ENCODE assay signal across 8 mouse cellular contexts in genomic region chr2:35462791-35463281, GRCm38 (mm10). TPM values are rescaled to one million over a fixed set of nuclear protein-coding genes. Genes with fewer than 3 reads are reported as not detected.
DNase-seq lines count a peak whose midpoint lies in the region; TF ChIP-seq lines count a peak whose summit lies in the region.

Ggta1 (minus strand) TSS chr2:35463231.

- peaks cover 4% of the 10 kb centered on the region; the same call in 1 of the 2 replicates for H3K4me1 ChIP-seq in heart, adult 2 months (ENCODE audit: control insufficient read depth, insufficient read depth, low read length)
- H3K4me1 ChIP-seq in limb, embryonic 10.5 days = peaks cover 42% of the 10 kb centered on the region

- intact Hi-C loops in heart, adult 2 months (cut with DNase I) = no loop called here

- no peak for TF ChIP-seq POLR2A in heart, adult 2 months (IDR thresholded peaks at IDR 0.05; ENCODE audit: insufficient read depth, low read depth, low read length)

- no peaks in the 10 kb centered on the region for H3K79me2 ChIP-seq in heart, adult 2 months (replicated peaks; ENCODE audit: control insufficient read depth, insufficient read depth, low read length)

- H3K36me3 ChIP-seq in heart, adult 2 months (ENCODE audit: control insufficient read depth, insufficient read depth, low read length) = no peaks in the 10 kb centered on the region
- H3K36me3 ChIP-seq in limb, embryonic 10.5 days = no peaks in the 10 kb centered on the region

- TF ChIP-seq CTCF in layer of hippocampus, adult 2 months (conservative IDR thresholded peaks at IDR 0.05) = no peak
- no peak for TF ChIP-seq CTCF in heart, adult 2 months (IDR thresholded peaks at IDR 0.05)

- WGBS in heart, adult 2 months = 47% methylated on average over 7 of the region's 7 CpGs
- WGBS in limb, embryonic 10.5 days = 23% methylated on average over 7 of the region's 7 CpGs

- no peaks in the 10 kb centered on the region for H3K27me3 ChIP-seq in heart, adult 2 months (ENCODE audit: control insufficient read depth, insufficient read depth, low read length)
- H3K27me3 ChIP-seq in limb, embryonic 10.5 days (ENCODE audit: low read depth, poor library complexity, severe bottlenecking) = peaks cover 10% of the 10 kb centered on the region; the same call in 1 of the 2 replicates

- no peak for TF ChIP-seq EP300 in heart, adult 2 months (IDR thresholded peaks at IDR 0.05; ENCODE audit: insufficient read depth, low read depth, low read length)

- peak within 1 kb of the TSS; percentile 55 for H3K4me3 ChIP-seq in layer of hippocampus, adult 2 months
- peak within 1 kb of the TSS; percentile 51 for H3K4me3 ChIP-seq in heart, adult 2 months
- H3K4me3 ChIP-seq in limb, embryonic 10.5 days = peak within 1 kb of the TSS; percentile 69

- H3K9ac ChIP-seq in heart, adult 2 months (ENCODE audit: low read depth, low read length) = peak within 1 kb of the TSS; percentile 78

- H3K27ac ChIP-seq in layer of hippocampus, adult 2 months = 0 out of 2 replicates have a peak within 1 kb of the TSS, but pooled peaks have one; percentile 43
- H3K27ac ChIP-seq in heart, adult 2 months = peak within 1 kb of the TSS; percentile 81
- peak within 1 kb of the TSS; percentile 92 for H3K27ac ChIP-seq in limb, embryonic 10.5 days

- H3K9me3 ChIP-seq in limb, embryonic 10.5 days (replicated peaks) = no peaks in the 10 kb centered on the region

- DNase-seq in layer of hippocampus, adult 2 months (ENCODE audit: low spot score in 2 of 2) = no peak
- no peak for DNase-seq in layer of hippocampus, postnatal 14 days (ENCODE audit: low spot score in 2 of 2)
- peak; percentile 14 for DNase-seq in ZHBTc4 (ENCODE audit: low read depth, low spot score)
- DNase-seq in heart, adult 2 months = peak in 1 of 2 experiments; percentile 38
- peak; percentile 50 for DNase-seq in limb, embryonic 10.5 days (ENCODE audit: low spot score)
- peak; percentile 41 for DNase-seq in naive thymus-derived CD4-positive, alpha-beta T cell, adult 2 months (ENCODE audit: low read depth)
- DNase-seq in urinary bladder, postnatal 25 days (ENCODE audit: low spot score) = no peak
- no peak for DNase-seq in layer of hippocampus, postnatal 36 days

RNA-seq across cellular contexts. Expression of gene Ggta1, which starts in this region (rescaled TPM):
- 1 to 10 TPM; 1.8 to 2.3 TPM for total RNA-seq in layer of hippocampus, adult 2 months (2021)
- 1 to 10 TPM; 2.8 to 3.8 TPM for total RNA-seq in layer of hippocampus, postnatal 14 days (2021)
- total RNA-seq in heart, adult 2 months (2021) = 10 to 100 TPM; 15.4 to 15.5 TPM
- 8.6 and 16.0 TPM in 2 replicates for polyA plus RNA-seq in heart, adult 2 months (2012; rRNA removed)
- polyA plus RNA-seq in limb, embryonic 10.5 days (2016; fragmentation: Nextera tagmentation; extraction: Ambion mirVana) = 6.5 and 6.6 TPM in 2 replicates
- 1 to 10 TPM; 1.7 to 2.6 TPM for total RNA-seq in layer of hippocampus, postnatal 36 days (2021)

Comparison
In these comparisons a context has a peak if more than half of its experiments do, and no peak if none do; other contexts are left out.
1. DNase-seq: peak in ZHBTc4 (single experiment), limb, embryonic 10.5 days (single experiment) and naive thymus-derived CD4-positive, alpha-beta T cell, adult 2 months (single experiment); none in layer of hippocampus, adult 2 months (0 of 2), layer of hippocampus, postnatal 14 days (0 of 2), urinary bladder, postnatal 25 days (single experiment) and layer of hippocampus, postnatal 36 days (0 of 2).
2. Peak in every context shown above with its lines, with median percentiles within 50 percentile points of each other: H3K27ac ChIP-seq and H3K4me3 ChIP-seq.